Mouse (Mus musculus) left cerebral cortex, postnatal 25 days (tissue): ENCODE results near the gene Pycr2. TPM values are rescaled to one million over a fixed set of nuclear protein-coding genes. Genes with fewer than 3 reads are reported as not detected.
"Not testable (repeated sequence)": the region's sequence is repeated elsewhere in the genome, so short reads cannot be mapped to it uniquely, and the experiment has no call there.

Source experiments
- DNase-seq, 2 experiments: peaks; one replicate each; pipeline ENCODE4 v3.0.0; 2022; ENCODE audit warnings: low spot score in 2 of 2, mixed read lengths in 1 of 2
- intact Hi-C: fragments of 180-260 bp; cut with DNase I; formaldehyde crosslinking; loops from one replicate; pipeline ENCODE4 v1.15.1; 2025
- total RNA-seq, 2 experiments: library from RNA; stranded (reverse); gene quantifications; 2 replicates each; pipeline ENCODE4 v1.2.3; 2021

Gene Pycr2
- 10 to 100 TPM; 29.8 to 30.2 TPM for total RNA-seq

GRCm38 (mm10) chr1:180904039-180904814 is at the start of gene Pycr2:
Gene Pycr2 (plus strand): TSS chr1:180904293.
- intact Hi-C loops = no loop called here
- DNase-seq = peak; percentile 94 to 96

- intact Hi-C loops = no loop called here
- no peak for DNase-seq
Measured at GRCm38 (mm10) chr1:180858763-180859162, 45.3 kb upstream of the Pycr2 start.

DNA sequence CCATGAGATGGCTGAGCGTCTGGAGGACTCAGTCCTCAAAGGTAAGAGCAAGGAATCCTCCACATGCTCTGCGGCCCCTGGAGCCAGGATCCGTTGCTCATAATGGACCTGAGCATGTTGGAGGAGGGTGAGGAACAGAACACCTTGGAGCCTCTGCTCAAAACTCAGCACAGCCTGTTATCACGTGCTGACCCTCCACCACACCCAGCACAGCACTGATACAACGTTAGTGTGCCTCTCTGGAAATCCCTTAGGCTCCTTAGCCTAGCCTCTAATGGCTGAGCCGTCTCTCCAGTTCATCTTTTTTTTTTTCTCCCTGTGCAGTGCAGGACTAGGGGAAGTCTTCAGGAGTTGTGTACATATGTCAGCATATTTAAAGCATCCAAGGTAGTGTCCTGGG is 44.1 kb upstream of the Pycr2 start:
- intact Hi-C loops = no loop called here
- DNase-seq = no peak

- intact Hi-C loops = no loop called here
Measured at GRCm38 (mm10) chr1:180863606-180864005, 40.5 kb upstream of the Pycr2 start.

DNA sequence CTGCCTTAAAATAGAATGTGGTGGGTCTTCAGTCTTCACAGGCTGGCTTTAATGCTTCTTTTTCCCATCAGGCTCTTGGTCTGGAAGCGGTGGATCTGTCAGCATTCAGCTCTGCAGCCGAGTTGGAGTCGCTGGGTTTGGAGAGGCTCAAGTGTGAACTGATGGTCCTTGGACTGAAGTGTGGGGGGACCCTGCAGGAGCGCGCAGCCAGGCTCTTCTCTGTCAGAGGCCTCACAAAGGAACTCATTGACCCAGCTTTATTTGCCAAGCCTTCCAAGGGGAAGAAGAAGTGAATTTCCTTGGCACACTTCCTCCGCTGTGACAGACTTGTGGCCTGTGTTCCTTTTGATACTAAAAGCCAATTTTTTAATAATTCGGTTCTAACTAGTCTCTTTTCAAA is 38.1 kb upstream of the Pycr2 start:
- intact Hi-C loops = no loop called here
- DNase-seq = no peak

More at GRCm38 (mm10) chr1:180863606-180864005, 40.5 kb upstream of the Pycr2 start:
- DNase-seq = peak; percentile 17 to 25

- DNase-seq = no peak
- intact Hi-C loops = no loop called here
Measured at GRCm38 (mm10) chr1:180870122-180870650, 33.9 kb upstream of the Pycr2 start.

DNA sequence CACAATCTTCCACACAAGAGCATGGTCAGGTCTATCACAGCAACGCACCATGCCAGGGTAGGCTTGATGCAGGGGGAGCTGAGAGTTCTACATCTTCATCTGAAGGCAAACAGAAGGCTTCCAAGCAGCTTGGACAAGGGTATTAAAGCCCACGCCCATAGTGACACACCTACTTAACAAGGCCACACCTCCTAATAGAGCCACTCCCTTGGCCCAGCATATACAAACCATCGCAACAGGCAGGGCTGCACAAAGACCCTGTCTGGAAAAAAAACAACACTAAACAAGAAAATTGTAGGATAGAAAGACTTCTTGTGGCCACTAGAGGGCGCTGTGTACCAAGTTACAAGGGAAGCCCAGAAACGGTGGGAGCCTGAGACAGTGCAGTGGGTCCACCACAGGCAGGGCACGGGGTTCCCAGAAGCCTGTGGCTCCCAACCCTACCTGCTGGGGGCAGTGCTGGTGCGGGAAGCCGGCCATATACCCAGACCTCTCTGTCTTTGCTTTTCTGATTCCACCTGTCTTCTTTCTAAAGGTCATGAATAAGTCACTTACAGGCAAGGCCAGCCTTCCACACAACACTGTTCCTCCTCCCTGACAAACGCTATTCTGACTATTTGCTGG is 30.1 kb upstream of the Pycr2 start:
- intact Hi-C loops = no loop called here

DNA sequence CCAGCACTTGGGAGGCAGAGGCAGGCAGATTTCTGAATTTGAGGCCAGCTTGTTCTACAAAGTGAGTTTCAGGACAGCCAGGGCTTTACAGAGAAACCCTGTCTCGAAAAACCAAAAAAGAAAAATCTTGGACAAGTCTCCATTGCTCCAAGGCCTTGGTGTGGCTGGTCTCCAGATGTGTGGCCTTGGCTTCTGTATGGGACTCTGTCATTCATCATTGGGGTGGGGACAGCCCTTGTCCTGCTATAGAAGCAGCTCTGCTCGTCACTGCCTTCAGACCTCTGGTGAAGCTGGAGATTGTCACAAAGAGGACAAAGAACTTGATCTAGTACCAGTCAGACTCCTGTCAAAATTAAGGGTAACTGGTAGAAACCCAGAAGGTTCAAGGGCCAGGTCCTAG is 29.5 kb upstream of the Pycr2 start:
- no peak for DNase-seq
- intact Hi-C loops = no loop called here

More for the DNA sequence above, 30.1 kb upstream of the Pycr2 start:
- no peak for DNase-seq

- intact Hi-C loops = no loop called here
- no peak for DNase-seq
Measured at GRCm38 (mm10) chr1:180875126-180875525, 29.0 kb upstream of the Pycr2 start.

DNA sequence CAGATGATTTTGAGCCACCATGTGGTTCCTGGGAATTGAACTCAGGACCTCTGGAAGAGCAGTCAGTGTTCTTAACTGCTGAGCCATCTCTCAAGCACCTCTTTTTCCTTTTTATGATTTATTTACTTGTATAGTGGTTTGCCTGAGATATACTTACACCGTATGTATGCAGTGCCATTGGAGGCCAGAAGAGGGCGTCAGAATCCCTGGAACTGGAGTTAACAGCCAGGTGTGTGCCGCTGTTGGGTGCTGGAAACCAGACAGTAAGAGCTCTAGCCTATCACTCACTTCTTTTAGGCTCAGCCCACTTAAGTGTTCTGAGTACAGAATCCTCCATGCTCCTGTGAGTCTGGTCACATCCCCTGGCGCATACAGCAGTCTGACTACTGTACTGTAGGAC is 26.6 kb upstream of the Pycr2 start:
- intact Hi-C loops = no loop called here
- no peak for DNase-seq

DNA sequence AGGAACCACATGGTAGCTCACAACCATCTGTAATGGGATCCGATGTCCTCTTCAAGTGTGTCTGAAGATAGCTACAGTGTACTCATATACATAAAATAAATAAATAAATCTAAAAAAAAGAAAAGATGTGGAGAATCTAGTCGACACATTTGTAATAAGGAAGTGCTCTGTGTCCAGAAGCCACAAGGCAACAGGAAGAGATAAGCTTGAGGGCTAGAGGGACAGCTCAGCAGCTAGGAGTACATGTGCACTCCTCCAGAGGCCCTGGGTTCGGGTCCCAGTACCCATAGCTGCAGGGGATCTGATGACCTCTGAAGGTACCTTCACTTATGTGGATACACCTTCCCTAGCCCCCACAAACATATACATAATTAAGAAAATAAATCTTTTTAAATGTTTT is 22.3 kb upstream of the Pycr2 start:
- intact Hi-C loops = no loop called here
- no peak for DNase-seq

- DNase-seq = no peak
- intact Hi-C loops = no loop called here
Measured at GRCm38 (mm10) chr1:180883731-180884130, 20.4 kb upstream of the Pycr2 start.

GRCm38 (mm10) chr1:180884484-180884883 is 19.6 kb upstream of the Pycr2 start:
- intact Hi-C loops = no loop called here

GRCm38 (mm10) chr1:180888556-180889042 is 15.5 kb upstream of the Pycr2 start:
- no peak for DNase-seq
- intact Hi-C loops = no loop called here

More at GRCm38 (mm10) chr1:180884484-180884883, 19.6 kb upstream of the Pycr2 start:
- DNase-seq = no peak

- intact Hi-C loops = no loop called here
Measured at GRCm38 (mm10) chr1:180889172-180889571, 14.9 kb upstream of the Pycr2 start.

DNA sequence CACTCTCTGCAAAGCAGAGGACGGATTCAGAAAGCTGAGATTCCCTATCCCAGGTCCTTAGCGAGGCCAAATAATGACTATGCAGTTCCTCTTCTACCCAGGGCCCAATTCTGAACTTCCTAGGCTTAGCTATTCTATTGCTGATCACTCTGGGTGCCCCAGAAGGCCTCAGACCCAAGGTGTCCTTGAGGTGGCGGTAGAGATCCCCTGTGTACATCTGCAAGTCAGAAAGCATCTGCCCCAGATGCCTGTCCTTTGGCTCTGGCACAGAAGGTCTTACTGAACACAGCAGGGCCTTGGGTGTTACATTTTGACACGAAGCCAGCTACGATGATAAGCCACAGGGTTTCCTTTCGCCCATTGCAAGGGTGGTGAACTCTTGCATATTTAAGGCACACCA is 14.3 kb upstream of the Pycr2 start:
- intact Hi-C loops = no loop called here
- no peak for DNase-seq

More at GRCm38 (mm10) chr1:180889172-180889571, 14.9 kb upstream of the Pycr2 start:
- no peak for DNase-seq

- intact Hi-C loops = no loop called here
- DNase-seq = no peak
Measured at GRCm38 (mm10) chr1:180892808-180893207, 11.3 kb upstream of the Pycr2 start, which contains the start of gene Lefty2. Gene Lefty2 (plus strand): TSS chr1:180893108.

DNA sequence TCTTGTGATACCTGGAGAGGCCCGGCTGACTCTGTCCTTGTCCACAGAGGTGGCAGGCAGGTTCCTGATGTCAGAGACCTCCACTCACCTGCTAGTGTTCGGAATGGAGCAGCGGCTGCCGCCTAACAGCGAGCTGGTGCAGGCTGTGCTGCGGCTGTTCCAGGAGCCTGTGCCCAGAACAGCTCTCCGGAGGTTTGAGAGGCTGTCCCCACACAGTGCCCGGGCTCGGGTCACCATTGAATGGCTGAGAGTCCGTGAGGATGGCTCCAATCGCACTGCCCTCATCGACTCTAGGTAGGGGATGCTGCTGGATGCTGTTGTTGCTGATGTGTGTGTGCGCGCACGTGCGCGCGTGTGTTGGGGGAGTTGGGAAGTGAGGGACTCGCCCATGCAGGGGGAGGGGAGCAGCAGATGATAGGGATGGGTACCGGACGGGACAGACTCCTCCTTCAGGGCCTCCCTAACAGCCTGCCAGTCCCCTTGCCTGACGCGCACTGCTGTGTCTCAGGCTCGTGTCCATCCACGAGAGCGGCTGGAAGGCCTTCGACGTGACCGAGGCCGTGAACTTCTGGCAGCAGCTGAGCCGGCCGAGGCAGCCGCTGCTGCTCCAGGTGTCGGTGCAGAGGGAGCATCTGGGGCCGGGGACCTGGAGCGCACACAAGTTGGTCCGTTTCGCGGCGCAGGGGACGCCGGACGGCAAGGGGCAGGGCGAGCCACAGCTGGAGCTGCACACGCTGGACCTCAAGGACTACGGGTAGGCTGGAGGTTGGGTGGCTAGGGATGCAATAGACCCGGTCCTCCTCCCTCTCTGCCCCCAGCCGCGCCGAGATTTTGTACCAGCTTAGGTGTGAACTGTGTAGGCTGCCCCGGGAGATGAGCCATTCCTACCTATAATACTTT is 9.8 kb upstream of the Pycr2 start:
- DNase-seq, intact Hi-C loops: not testable (repeated sequence)

- intact Hi-C loops = loop anchor here (1.0 kb wide), 1 partner anchor 73 kb away; no protein-coding TSS in a partner anchor
- DNase-seq = peak in 1 of 2 experiments; percentile 54
Measured at GRCm38 (mm10) chr1:180901107-180901506, 3.0 kb upstream of the Pycr2 start.

GRCm38 (mm10) chr1:180902915-180903314 is 1.2 kb upstream of the Pycr2 start:
- no peak for DNase-seq
- intact Hi-C loops = no loop called here
